Mouse (Mus musculus): ENCODE measurements around the gene Acin1.

DNA sequence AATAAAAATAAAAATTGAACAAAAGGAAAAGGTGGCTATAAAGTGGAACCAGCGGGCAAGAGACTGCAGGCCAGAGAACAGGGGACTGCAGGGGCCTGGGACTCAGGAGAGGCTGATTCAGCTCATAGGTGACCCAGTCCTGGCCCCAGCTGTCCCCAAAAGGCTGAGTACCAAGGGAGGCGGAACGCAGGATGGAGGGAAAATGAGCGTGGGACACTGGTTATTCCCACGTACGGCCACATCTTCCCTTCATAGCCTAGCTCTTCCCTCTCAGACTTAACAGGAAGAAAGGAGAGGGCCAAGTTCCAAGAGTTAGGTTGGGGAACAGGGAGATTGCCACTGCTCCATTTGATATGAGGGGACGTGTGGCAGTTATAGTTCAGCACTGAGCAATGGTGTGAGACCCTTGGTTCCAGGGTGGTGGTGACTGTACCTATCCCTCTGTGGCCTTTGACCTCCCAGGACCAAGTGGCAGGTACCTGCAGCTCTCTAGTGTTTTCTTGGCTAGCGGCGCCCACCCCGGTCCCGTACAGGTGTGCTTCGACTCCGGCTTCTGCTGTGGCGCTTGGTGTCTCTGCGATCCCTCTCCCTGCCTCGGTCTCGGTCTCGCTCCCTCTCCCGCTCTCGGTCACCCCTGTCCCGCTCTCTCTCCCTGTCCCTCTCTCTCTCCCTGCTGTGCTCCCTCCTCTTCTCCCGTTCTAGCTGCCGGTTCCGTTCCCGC lies 44.3 kb downstream of the Acin1 start:
- TF ChIP-seq POLR2A (IDR thresholded peaks at IDR 0.05; ENCODE audit: borderline replicate concordance, control insufficient read depth, low read depth, low read length) = no peak
- TF ChIP-seq CTCF (IDR thresholded peaks at IDR 0.05; ENCODE audit: control insufficient read depth, insufficient read depth, low read length) = no peak
